Mouse (Mus musculus) thymus, postnatal 25 days (tissue): ENCODE results near the gene Zfp804a.

ENCODE experiments used
- DNase-seq: peaks from one replicate; pipeline ENCODE4 v3.0.0; 2022

Zfp804a gene

DNA sequence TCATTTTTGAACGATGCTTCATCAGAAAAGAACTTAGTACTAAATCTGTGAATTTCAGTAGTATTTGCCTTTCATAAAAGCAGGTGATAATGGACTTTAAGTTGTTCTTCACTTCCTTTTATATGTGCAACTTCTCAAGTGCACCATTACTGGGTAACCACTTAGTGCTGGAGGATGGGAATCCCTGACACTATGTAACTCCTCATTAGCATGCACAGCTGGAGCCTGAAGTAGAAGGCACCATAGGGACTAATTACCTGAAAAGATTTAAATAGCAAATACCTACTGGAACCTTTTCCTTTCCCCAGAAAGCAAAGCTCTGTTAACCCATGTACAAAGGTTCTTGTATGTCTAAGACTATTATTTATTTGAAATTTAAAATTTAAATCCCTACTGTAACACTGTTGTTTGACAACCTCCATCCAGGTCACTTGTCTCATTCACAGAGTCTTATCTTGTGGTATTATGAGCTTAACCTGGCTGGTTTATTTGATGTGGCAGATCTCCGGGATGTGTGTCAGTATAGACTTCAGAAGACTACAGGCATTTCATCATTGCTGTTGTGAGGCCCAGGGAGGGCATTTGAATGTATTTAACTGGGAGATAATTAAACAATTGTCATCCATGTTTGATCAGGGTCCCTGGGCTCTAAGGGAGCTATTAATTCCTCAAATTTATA lies 229.7 kb downstream of the Zfp804a start:
- DNase-seq = no peak

GRCm38 (mm10) chr2:82294932-82295493 lies 242.0 kb downstream of the Zfp804a start:
- DNase-seq = no peak
